Mouse (Mus musculus): Measurements from ENCODE around the gene Ift80.
A peak's percentile ranks its signal among the peaks of the same experiment; 100 is the strongest.
"Not testable (repeated sequence)": the region's sequence is repeated elsewhere in the genome, so short reads cannot be mapped to it uniquely, and the experiment has no call there.

The Ift80 gene

DNA sequence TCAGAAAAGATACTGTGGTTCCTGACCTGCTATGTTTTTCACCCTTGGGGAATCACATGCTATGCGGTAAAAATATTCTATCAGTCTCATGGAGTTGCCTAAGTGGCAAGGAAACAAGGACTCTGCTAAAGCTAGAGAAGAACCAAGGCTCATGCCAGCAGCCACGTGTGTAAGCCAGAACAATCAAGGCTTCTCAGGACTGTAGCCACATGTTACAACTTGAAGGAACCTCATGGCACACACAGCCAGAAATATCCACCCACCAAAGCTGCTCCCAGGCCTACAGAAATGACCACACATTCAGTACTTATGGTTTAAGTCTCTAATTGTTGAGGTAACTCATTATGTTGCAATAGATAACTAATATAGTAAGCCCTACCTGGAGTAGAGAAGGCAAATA, 17.8 kb downstream of the Ift80 start:
- no peak for DNase-seq (ENCODE audit: low read depth, low spot score)

DNA sequence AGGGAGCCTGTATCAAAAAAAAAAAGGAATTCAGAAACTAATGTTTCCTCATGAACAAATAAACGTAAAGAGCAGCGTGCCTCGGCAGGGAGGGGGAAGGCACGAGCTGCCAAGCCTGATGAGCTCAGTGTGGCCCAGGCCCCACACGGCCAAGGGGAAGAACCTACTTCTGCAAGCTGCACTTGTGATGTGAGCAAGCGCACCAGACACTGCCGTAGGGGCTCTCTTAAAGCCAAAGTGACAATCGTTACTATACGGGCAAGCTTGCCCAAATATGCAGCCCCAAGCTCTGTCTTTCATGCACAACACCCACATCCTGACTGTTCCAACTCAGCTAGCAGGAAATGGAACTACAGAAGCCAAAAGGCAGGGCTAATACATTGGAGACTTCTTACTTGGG, 23.5 kb downstream of the Ift80 start:
- no peak for DNase-seq (ENCODE audit: low read depth, low spot score)

DNA sequence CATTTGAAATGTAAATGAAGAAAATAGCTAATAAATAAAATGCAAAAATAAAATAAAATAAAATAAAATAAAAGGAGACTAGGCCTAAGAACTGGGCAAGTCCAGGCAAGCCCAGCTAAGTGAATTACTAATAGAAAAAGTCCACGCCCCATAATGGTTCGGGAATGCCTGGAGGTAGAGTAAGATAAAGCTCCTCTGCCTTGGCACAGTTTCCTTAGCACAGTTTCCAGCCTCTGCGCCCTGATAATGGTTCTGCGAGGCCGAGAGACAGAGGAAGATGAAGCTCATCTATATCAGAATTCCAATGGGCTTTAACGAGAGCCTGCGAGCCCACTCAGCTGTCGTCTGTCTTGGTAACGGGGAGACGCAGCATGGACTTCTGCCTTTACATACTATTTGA, 25.2 kb downstream of the Ift80 start:
- no peak for DNase-seq (ENCODE audit: low read depth, low spot score)

DNA sequence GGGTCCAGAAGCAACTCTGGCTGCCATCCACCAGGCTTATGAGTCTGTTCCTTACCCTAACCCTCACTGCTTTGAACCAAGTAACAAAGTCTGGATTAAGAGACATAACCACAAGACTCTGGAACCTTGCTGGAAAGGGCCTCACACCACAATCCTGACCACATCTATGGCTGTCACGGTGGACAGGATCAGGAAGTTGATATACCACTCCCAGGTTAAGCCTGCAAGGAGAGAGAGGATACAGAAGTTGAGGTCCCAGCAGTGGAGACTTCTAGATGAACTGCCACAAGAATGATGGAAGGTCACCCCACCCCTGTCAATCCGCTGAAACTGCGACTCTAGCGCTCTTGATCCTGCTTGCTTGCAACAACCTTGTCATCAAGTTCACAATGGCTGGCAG, 26.7 kb downstream of the Ift80 start:
- DNase-seq (ENCODE audit: low read depth, low spot score) = no peak

DNA sequence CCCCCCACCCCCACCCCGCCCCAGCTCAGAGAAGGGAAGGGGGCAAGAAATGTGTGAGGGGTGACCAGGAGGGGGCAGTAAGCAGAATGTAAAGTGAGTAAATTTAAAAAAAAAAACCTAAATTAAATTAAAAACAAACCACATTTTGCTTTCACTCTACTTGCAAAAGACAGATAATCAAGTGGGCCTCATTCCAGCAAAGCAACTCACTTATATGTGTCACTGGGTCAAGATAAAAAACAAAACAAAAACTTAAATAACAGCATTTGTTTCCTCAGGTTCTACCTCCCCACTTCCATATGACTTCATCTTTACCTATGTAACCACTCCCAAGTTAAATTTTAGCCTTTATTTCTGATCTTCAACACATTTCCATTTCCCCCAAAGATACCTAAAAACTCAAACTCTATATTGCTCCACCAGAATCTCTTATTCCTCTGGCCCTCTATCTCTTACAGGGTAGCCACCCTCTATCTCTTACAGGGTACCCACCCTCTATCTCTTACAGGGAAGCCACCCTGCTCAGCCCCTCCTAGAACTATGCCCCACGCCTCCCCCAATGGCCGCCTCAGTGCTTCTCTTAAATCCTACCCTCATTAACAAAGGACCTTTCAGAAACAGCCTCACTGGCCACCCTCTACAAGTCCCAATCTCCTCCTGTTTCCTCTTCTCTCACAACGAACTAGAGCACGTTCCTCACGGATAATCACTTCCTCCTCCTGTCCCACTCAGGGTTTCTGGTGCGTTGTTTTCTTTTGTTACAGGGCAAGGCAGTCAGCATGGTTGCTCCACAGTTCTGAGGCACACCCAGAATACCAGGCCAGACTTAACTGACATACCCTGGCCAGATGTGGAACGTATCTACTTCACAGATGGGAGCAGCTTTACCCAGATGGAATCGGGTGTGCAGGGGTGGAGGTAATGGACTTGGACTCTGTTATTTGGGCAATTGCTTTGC, 28.6 kb downstream of the Ift80 start:
- DNase-seq (ENCODE audit: low read depth, low spot score) = no peak

DNA sequence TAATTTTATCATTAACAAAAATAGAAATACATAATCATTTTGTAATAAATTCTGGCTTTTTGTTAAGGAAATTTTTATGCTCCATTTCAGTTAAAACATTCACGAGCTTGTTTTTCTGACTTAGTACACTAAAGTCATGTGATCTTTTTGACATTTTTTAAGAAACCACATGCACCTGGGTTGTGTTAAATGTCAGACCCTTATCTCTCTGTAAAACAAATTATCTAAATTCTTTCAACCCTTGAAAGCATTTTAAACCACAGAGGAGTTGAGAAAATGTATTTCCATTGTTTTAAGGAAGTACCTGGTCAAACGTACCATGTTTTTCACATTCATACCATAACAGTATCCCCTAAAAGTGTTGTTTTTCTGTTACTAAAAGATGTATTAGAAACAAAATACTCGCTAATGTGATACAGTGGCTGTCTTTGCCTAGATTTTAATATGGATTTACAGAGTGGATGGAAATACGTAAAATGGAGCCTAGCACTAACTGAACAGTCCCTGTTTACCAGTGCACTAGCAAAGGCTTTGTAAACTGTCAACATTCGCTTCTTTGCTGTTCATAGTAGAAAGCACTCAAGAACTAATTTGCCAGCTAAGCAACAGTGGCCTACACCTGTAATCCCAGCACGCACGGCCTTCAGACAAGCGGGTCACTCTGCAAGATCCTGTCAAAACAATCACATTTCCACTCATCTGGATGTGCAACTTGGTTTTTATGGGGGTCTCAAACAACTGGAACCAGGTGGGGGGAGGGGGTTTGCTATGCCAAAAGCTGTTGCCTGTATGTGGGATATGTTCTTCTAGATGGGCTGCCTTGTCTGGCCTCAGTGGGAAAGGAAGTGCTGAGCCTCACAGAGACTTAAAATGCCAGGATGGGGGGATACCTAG, 29.5 kb downstream of the Ift80 start:
- no peak for DNase-seq (ENCODE audit: low read depth, low spot score)

DNA sequence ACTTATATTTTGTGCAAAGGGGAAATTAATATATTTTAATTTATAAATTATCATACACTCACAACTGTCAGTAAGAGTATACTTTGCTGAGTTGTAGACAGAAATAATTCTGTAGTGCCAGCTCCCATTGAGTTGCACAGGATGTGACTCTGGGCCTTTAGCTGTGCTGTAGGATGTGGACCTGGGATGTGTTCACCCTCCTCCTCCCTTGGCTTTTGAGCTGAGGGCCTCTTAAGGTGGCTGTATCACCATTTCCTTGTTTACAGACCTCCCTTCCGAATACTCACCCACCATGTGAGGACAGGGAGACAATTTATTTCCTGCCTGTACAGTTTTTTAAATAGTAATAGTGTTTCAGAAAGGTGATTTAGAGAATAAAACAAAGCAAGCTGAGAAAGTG, 30.8 kb downstream of the Ift80 start:
- no peak for DNase-seq (ENCODE audit: low read depth, low spot score)

DNA sequence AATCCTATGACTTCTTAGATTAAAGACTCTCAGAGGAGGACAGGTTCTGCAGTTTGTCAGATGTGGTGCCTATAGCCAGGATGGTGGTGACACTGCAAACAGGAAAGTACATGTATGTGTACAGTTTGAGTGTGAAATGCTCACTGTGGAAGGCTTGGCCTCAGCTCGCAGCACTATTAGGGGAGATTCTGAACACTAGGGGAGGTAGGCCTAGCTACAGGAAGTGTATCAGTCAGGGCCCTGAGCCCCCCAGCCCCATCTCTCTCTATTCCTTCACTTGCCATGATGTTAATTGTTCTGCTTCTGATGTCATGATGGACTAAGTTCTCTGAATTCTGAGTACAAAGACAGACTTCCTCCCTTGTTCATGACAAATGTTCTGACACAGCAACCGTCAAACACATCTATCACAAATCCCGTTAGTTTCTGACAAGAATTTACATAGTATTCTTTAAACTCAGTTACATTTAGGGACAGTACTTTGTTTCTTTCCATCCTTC, 35.2 kb downstream of the Ift80 start:
- no peak for DNase-seq (ENCODE audit: low read depth, low spot score)

DNA sequence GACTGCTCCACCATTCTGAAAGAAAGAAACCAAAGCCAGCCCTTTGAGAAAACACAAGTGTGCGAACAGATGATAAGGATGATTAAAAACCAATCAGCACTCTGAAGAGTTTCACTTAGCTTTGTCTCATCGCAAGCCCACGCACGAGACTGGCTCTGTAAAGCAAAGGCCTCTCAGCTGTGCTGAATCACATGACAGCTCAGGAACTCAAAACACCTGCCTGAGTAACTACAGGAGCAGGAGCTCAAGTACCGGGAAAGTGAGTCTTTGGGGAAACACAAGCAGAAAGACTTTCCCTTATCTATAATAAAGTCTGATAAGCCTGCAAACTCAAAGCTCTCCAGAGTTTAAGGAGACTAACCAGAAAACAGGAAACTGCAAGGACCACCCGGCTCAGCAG, 37.0 kb downstream of the Ift80 start:
- no peak for DNase-seq (ENCODE audit: low read depth, low spot score)

DNA sequence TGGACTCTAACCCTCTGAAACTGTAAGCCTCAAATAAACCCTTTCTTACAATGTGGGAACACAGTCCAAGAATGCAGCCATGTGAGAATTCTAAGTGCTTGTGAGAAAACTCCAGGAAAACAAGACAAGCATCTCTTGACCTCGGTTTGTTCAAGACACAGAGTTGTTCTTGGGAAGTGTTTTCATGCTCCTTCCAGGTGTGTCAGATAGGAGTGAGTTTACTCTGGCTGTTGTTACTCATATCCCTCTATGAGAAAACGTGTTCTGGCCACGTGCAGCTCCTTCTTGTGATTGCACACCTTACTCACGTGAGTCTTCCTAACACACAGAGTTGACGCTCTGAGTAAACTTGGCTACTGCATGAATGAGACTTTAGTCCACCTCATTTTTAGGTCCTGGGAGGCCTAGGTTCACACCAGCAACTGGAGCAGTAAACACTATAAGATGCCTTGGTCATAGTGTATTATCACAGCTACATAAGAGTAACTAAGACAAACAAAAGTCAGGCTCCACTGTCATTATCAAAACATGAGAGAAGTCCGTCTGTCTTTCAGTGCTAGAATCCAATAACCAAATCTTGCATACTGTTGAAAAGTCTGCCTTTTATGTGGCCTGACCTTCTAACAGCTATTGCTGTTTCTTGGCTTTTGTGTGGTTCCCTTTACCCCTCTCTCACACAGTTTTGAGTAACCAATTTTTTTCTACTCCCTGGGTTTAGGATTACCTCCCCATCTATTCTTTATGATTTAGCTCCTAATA, 37.7 kb downstream of the Ift80 start:
- DNase-seq (ENCODE audit: low read depth, low spot score) = no peak

DNA sequence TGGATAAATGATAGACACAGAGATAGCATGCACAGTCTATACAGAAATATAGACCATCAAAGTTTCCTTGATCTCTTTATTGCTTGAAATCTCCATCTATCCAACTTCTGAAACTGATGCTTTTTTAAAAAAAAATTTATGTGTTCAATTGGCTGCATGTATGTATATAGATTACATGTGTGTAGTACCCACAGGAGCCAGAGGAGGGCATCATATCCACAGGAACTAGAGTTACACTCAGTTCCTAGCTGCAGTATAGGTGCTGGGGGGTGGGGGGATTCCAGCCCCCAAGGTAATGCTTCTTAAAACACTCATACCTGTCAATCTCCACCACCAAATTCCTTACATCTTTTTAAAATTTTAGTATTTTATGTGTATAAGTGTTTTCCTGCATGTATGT, 39.7 kb downstream of the Ift80 start:
- peak; percentile 24 for DNase-seq (ENCODE audit: low read depth, low spot score)

DNA sequence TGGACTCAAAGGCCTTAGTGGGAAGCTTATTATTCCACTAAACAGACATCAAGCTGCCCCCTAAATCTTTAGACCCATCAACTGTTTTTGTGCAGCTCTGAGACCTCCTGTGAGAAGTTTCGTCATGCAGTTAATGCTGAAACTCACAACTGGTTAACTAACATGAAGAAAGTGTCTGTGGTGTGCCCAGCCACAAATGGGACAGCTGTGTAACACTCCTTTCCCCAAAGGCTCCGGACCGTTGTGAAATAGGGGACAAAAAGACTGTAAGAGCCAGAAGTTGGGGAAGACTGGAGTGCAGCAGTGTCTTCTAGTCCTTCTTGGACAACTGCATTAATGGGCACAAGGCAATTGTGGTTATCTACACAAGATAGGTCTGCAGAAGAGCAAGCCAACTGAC, 47.0 kb downstream of the Ift80 start:
- no peak for DNase-seq (ENCODE audit: low read depth, low spot score)

DNA sequence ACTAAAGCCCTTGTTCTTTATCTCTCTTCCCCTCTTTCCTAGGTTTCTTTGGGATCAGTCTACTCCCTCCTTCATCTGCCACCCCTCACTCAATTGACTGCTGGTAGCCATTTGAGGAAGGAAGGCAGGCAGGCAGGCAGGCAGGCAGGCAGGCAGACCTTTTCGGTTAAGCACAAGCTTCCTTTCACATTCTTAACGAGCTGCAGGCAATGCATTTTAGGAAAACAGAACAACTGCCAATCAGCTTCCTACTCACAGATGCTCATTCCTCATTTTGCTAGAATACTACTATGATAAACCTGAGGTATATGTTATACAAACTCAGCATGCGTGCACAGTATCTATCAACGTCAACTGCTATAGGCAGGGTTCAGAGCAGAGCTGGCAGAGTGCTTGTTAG, 47.9 kb downstream of the Ift80 start:
- no peak for DNase-seq (ENCODE audit: low read depth, low spot score)

DNA sequence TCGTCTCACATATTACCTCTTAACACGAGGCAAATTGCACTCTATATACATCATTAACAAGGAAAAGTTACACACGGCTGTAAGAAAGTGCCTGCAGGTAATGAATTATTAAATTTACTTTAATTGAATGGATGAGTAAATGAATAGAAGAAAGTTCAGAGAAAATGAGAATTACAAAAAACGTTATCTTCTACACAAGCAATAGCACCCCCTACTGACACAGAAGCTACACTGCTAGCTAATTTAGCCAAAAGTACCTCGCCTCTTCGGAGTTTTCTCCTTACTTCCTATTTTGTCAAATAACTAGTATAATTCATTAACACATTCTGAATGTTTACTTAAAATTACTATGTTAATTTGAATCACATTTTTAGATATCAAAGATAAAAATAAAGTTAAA, 49.9 kb downstream of the Ift80 start:
- no peak for DNase-seq (ENCODE audit: low read depth, low spot score)

DNA sequence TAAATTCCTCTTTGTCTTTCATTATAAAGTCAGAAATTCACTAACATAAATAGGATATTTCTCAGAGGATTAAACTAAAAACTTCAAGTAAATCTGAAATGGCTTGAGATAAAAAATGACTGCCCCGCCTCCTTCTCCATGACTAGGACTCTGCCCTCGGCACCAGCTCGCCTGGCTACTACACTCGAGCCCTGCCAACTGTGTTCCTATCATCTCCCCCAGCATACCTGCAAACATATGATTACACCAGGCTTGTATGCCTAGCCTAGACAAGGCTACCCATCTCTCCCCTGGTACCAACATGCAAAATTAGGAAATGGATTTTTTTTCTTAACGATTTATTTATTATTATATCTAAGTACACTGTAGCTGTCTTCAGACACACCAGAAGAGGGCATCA, 51.7 kb downstream of the Ift80 start:
- no peak for DNase-seq (ENCODE audit: low read depth, low spot score)

DNA sequence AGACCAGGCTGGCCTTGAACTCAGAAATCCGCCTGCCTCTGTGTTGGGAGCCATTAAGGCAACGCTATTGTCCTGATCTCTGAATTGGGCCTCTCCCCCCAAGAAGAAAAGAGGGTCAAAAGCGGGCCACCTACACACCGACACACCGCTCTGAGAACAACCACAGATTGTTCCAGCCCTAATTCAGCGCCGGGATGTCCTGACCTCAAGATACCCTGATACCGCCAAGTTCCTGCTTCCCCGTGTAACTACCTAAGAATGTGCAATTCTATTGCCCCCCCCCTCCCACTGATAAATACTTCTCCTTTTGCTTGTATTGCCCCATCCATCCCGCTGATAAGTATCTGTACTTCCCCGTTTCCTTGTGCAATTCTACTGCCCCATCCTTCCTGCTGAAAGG, 52.4 kb downstream of the Ift80 start:
- DNase-seq (ENCODE audit: low read depth, low spot score) = not testable (repeated sequence)

DNA sequence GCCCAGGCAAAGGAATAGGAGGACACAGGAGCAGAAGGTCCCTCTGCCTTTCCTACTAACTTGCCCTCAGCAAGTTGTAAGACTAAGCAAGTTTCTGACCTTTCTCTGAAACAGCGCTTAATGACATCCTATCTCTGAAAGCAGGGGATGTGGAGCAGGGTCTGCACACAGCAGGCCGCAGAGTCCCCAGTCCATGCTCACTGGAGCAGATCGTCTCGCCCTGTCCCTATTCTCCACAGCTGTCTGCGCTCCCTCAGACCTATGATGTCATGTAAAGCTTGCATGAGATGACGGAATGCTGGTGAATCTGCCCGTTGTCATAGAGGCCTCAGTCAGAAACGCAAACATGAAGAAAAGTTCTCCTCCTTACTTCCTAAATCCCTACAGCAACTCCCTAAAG, 55.0 kb downstream of the Ift80 start:
- DNase-seq (ENCODE audit: low read depth, low spot score) = no peak

DNA sequence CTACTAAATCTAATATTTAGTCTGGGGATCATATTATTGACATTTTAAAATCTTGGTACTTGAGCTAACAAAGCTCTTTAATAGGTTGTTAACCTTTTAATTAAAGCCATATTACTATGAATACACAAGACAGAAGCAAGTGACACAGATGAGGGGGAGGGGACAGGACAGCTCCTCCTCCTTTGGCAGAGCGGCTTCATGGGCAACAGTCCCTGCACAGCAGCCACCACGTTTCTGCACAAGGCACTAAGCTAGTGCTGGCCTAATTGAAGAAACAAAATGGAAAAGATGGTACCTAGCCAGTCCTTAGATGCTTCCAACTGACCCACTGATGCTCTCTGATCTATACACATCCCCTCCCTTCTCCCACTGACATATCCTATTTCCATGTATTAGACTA, 55.5 kb downstream of the Ift80 start:
- no peak for DNase-seq (ENCODE audit: low read depth, low spot score)

DNA sequence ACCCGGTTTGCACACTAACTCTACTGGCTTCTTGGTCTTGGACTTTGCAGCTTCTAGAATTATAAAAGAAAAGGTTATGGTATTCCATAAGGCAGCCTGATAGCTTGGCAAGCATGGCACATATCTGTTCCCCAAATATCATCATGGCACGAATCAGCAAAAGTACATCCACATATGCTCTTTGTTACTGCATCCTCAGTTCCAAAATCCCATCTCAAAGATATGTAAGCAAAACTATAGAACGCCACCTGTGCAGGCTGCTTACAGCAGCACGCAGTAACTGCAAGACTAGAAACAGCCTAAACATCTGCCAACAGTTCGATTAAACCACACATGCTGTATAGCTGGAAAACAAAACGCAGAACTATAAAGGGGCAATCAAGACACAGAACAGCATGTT, 62.5 kb downstream of the Ift80 start:
- DNase-seq (ENCODE audit: low read depth, low spot score) = no peak

DNA sequence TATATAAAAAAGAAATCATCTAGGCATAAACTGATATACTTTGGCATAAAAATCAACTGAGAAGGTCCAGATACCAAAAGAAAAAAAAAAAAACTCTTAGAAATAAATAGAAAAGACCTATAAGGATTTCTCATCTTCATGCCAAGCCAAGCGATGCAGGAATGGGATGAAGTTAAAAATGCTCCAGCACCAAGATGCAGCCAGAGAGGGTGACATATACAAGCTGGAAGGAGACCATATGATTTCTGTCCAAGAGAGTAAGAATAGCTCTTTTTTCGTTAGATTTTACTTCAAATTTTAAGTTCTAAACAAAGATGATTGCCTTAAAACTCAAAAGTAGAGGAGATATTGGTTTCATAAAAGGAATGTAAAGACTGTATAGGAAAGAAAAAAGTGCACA, 64.1 kb downstream of the Ift80 start:
- no peak for DNase-seq (ENCODE audit: low read depth, low spot score)

DNA sequence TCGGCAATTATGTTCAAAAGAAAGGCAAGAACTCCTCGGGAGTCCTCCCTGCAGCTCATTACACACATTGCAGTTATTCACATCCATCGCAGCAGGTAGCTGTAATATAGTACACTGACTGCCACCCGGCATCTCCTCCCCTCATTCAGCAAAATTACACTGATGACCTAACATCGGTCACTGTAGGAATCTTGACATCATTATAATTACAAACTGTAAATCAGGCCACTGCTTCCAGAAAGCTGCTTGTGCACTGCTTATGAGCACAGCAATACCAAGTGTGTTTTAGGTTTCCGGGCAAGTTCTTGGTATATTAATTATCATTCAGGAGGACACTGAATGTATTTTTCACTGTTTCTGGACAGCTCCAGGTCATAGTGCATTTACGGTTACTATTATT, 65.1 kb downstream of the Ift80 start:
- DNase-seq (ENCODE audit: low read depth, low spot score) = no peak

DNA sequence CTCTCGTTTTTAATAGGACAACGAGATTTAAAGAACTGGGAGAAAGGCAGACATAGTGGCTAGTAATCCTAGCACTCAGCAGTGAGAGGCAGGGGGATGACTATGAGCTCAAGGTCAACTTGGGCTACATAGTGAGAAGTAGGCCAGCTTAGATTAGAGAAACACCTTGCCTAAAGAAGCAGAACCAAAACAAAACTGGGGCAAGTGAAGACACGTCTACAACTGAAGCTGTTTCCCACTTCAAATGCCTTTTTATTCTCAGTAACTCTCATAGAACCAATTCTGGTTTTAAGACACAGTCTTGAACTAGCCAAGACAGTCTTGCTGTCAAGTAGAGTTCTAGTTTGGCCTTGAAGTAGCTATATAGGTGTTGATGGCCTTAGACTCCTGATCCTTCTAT, 67.7 kb downstream of the Ift80 start:
- DNase-seq (ENCODE audit: low read depth, low spot score) = no peak
